Mouse (Mus musculus) lung, postnatal 0 days (tissue): Measurements from ENCODE around the gene Serinc5.

Experiments
- CTCF ChIP-seq: IDR thresholded peaks from 2 replicates; pipeline ENCODE4 v1.5.1; 2016; ENCODE audit warnings: antibody characterized with exemption, mild to moderate bottlenecking
- EP300 ChIP-seq: IDR thresholded peaks from 2 replicates; pipeline ENCODE4 v1.6.1; 2016; ENCODE audit warnings: antibody characterized with exemption, mild to moderate bottlenecking, control low read depth

- TF ChIP-seq CTCF, result no peak
- TF ChIP-seq EP300, result no peak
These were observed 72.6 kb downstream of the Serinc5 start for GRCm38 (mm10) chr13:92683464-92683863.
